Mouse (Mus musculus): ENCODE measurements around the gene Itga6. TPM values are rescaled to one million over a fixed set of nuclear protein-coding genes. Genes with fewer than 3 reads are reported as not detected.

Gene Itga6
- polyA plus RNA-seq, 1 experiment, result 14.9 TPM

DNA sequence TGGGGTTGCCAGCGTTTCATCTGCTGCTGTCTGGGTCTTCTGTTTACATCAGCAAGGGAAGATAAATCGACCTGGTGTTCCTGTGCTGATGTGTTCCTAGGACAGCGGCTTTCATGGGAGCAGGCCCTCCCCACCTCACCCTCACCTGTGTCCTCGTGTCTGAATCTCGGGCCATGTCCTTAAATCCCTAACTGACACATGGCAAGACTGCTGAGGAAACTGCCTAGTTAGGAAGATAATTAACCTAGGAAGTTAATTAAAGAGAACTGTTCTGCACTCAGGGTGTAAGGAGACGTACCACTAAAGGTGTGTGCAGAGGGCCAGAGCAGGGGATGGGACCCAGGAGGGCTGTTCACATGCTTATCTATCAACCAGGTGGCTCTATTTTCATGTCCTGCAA lies 48.7 kb downstream of the Itga6 start:
- H3K27ac ChIP-seq (replicated peaks; ENCODE audit: low read depth, low read length), result no peak overlapping the region
- peaks cover 42% of the 10 kb centered on the region for H3K4me1 ChIP-seq (ENCODE audit: control insufficient read depth, insufficient read depth, insufficient read length, low read length)
- H3K4me3 ChIP-seq (ENCODE audit: insufficient read depth, low read depth, low read length), result no peak overlapping the region

DNA sequence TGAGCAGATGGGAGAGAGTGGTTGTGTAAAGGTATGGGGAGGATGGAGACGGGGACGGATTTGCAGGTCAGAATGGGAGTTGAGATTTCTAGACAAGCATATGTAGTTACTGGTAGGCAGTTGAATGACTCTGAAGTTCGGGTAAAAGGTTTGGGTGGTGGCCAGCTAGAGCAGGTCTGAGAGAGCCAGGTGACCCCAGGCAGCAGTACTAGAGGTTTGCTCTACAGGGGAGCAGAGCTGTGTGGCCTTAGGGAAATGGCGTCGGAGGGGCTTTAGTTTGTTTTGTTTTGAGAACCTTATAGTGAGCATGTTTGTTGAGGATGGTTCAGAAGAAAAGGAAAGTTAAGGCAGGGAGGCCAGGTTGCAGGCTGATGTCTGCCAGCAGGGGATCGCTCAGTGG lies 51.4 kb downstream of the Itga6 start:
- H3K4me1 ChIP-seq (ENCODE audit: control insufficient read depth, insufficient read depth, insufficient read length, low read length), result peaks cover 47% of the 10 kb centered on the region
- no peak overlapping the region for H3K4me3 ChIP-seq (ENCODE audit: insufficient read depth, low read depth, low read length)
- H3K27ac ChIP-seq (replicated peaks; ENCODE audit: low read depth, low read length), result no peak overlapping the region

DNA sequence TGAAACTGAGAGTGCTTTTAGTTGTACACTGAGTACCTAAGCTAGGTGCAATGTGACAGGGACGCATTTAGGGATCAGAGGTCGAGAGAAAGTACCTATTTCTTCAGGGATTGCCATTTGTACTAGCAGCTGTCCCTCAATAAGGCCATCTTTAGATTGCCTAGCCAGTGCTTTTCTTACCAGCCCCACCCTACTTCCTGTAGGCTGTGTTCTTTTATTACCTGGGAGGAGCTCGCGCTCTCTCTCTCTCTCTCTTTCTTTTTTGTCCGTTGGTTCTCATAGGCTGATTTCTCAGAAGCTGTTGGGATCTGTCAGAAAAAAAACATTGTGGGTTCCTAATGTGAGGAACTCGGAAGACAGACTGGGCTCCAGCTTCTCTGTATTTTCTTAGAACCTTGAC lies 55.4 kb downstream of the Itga6 start:
- Histone ChIP-seq H3K27ac (replicated peaks; ENCODE audit: low read depth, low read length) (peak overlapping the region; percentile 66), H3K4me3 (ENCODE audit: insufficient read depth, low read depth, low read length) (no peak overlapping the region), H3K4me1 (ENCODE audit: control insufficient read depth, insufficient read depth, insufficient read length, low read length) (peaks cover 38% of the 10 kb centered on the region)

DNA sequence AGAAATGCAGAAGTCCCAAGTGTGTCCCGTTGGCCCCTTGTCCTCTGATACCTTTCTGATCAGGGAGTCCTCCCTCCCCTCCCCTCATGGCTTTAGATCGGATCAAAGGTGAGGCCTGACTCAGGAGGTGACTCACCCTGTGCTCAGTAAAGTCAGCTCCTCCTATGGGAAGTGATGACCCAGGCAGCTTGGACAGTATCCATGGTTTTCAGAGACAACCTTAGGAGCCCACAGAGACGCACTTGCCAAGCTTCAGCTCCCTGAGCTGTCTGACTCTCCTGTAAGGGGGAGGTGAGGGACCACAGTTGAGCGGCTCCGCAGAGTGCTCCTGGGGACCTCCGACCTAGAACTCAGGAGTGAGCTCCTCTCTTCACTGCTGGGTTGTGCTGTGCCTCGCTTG lies 56.3 kb downstream of the Itga6 start:
- Histone ChIP-seq H3K4me1 (ENCODE audit: control insufficient read depth, insufficient read depth, insufficient read length, low read length) (peaks cover 40% of the 10 kb centered on the region), H3K4me3 (ENCODE audit: insufficient read depth, low read depth, low read length) (0 out of 2 replicates have a peak overlapping the region, but pooled peaks have one; percentile 2), H3K27ac (replicated peaks; ENCODE audit: low read depth, low read length) (peak overlapping the region; percentile 66)

DNA sequence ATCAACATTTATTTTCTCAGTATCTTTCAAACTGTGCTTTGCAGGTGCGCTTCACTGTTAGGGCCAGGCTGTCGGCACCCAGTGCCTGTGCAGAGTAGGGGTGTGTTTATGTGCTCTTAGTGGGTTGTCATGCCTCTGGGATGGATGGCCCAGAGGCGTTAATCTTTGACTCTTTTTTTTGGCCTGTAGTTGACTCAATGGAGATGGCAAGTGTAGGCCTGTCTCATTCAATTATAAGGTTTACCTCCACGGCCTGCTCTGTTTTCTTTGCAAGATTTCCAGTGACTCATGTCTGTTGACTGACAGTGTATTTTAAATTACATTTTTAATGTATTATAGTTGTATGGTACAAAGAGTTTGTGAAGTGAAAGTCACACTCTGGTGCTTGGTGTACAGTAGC lies 56.7 kb downstream of the Itga6 start:
- Histone ChIP-seq H3K27ac (replicated peaks; ENCODE audit: low read depth, low read length) (peak overlapping the region; percentile 56), H3K4me1 (ENCODE audit: control insufficient read depth, insufficient read depth, insufficient read length, low read length) (peaks cover 39% of the 10 kb centered on the region), H3K4me3 (ENCODE audit: insufficient read depth, low read depth, low read length) (0 out of 2 replicates have a peak overlapping the region, but pooled peaks have one; percentile 2)

DNA sequence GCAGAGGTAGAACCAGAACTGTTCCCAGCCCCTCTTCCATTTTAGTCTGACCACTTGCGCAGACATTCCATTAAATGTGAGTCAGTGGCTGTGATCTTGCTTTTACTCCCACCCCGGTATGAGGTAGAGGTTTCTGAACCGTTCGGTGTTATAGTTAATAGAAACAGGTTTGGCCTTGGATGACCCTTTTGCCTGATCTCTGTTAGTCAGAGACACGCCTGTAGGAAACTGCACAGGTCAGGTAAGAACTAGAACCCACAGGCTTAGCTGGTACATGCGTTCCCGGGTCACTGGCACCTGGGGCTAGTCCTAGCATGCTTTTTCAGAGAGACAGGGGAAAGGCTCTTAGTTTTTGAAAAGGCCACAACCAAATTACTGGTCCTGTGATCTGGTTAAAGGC lies 59.7 kb downstream of the Itga6 start:
- H3K4me3 ChIP-seq (ENCODE audit: insufficient read depth, low read depth, low read length), result no peak overlapping the region
- H3K4me1 ChIP-seq (ENCODE audit: control insufficient read depth, insufficient read depth, insufficient read length, low read length), result peaks cover 48% of the 10 kb centered on the region
- H3K27ac ChIP-seq (replicated peaks; ENCODE audit: low read depth, low read length), result no peak overlapping the region

DNA sequence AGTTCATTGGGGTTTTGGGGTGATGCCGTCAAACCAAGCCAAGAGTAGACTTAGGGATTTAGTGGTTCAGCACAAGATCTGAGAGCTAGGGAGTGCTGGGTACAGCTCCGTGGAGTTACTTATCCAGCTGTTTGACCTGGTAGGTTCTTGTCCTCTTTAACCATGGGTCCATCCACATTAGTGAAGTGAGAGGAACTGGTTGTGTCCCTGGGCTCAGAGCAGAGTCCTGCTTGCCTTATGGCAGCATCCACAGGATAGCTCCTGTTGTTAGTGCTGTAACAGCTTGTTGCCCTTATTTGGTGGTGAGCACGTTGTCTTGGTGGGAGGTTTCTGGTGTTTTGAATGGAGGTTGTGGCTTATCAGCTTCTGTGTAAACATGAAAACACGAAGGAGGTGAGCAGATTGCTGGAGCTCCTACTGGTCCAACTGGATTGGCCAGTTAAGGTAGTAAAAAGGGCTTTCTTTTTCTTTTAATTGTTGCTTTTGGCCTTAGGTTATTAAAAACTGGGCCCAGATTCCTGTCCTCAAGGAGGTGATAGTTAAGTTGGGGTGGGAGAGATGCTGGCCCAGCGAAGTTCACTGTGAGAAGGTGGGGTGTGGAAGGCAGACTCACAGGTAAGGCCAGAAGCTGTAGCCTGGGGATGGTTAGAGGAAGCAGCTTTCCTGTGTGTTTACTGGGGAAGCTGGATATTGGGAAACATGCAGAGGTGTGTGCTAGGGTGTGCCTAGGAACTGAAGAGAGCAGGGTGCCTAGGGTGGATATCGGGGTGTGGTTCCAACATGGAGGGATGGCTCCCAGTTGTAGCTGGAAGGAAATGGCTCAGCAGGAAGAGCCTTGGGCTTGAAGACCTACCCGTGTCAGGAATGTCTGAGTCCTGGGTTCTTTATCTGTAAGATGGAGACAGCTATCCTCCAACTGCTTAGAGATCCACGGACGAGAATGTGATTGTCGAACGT lies 60.5 kb downstream of the Itga6 start:
- no peak overlapping the region for H3K4me3 ChIP-seq (ENCODE audit: insufficient read depth, low read depth, low read length)
- H3K4me1 ChIP-seq (ENCODE audit: control insufficient read depth, insufficient read depth, insufficient read length, low read length), result peaks cover 47% of the 10 kb centered on the region
- peak overlapping the region; percentile 8 for H3K27ac ChIP-seq (replicated peaks; ENCODE audit: low read depth, low read length)

DNA sequence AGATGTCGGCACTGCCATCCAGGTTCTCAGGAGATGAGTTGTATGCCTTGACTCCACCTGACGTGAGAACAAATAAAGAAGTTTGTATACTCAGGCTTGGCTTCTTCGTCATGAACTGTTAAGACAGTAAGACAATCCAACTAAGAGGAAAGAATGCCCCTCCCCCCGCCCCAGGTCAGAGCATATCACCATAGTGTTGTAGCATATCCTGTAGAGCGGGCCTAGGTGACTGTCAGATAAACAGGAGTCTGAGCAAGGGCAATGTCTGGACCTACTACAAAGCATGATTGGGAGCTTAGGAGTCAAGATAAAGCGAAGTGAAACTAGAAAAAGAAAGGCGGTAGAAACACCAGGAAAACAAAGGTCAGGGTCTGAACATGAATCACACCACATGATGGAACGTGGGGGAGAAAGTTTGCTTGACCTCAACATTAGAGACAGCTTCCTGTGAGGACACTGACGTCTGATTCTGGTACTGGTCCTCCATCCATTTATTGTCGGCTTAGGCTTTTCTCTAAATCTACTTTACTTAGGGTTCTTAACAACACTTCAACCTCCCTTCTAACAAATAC lies 64.0 kb downstream of the Itga6 start:
- H3K4me1 ChIP-seq (ENCODE audit: control insufficient read depth, insufficient read depth, insufficient read length, low read length), result peaks cover 51% of the 10 kb centered on the region
- H3K4me3 ChIP-seq (ENCODE audit: insufficient read depth, low read depth, low read length), result no peak overlapping the region
- H3K27ac ChIP-seq (replicated peaks; ENCODE audit: low read depth, low read length), result no peak overlapping the region

DNA sequence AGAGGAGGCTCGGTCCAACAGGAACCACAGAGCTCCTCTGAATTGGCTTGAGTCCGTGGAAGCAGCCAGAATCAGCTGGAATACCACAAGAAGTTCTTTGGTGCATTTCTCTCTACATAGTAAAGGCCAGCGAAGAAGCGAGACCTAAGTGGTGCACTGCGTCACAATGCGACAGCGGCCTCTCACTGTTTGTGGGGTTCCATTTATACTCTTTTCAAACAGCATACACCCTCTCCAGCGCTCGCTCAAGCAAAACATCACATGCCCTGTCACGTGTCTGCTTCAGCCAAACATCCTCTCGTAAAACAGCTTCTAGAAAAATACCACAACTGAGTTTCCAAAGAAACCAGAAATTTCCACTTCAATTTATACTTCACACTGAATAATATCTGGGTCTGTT lies 64.6 kb downstream of the Itga6 start:
- H3K4me3 ChIP-seq (ENCODE audit: insufficient read depth, low read depth, low read length), result no peak overlapping the region
- no peak overlapping the region for H3K27ac ChIP-seq (replicated peaks; ENCODE audit: low read depth, low read length)
- peaks cover 56% of the 10 kb centered on the region for H3K4me1 ChIP-seq (ENCODE audit: control insufficient read depth, insufficient read depth, insufficient read length, low read length)

DNA sequence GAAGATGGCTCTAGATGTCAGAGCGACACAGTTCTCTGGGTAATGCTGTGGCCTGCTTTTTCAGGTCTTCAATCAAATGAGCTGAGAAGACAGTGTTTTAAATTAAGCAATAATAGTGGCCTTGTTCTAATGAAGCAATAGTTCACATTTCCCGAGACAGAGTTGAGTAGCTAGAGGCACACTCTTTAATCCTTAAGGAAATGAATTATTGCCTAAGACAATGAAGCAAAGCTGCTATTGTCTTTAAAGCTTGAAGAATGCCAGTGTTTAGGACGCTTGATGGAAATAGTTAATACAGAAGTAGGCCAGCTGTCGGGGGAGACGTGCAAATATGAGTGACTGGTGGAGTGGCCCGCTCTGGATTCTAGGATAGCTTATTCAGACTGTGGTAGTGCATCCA lies 65.5 kb downstream of the Itga6 start:
- H3K27ac ChIP-seq (replicated peaks; ENCODE audit: low read depth, low read length), result peak overlapping the region; percentile 61
- no peak overlapping the region for H3K4me3 ChIP-seq (ENCODE audit: insufficient read depth, low read depth, low read length)
- H3K4me1 ChIP-seq (ENCODE audit: control insufficient read depth, insufficient read depth, insufficient read length, low read length), result peaks cover 53% of the 10 kb centered on the region

DNA sequence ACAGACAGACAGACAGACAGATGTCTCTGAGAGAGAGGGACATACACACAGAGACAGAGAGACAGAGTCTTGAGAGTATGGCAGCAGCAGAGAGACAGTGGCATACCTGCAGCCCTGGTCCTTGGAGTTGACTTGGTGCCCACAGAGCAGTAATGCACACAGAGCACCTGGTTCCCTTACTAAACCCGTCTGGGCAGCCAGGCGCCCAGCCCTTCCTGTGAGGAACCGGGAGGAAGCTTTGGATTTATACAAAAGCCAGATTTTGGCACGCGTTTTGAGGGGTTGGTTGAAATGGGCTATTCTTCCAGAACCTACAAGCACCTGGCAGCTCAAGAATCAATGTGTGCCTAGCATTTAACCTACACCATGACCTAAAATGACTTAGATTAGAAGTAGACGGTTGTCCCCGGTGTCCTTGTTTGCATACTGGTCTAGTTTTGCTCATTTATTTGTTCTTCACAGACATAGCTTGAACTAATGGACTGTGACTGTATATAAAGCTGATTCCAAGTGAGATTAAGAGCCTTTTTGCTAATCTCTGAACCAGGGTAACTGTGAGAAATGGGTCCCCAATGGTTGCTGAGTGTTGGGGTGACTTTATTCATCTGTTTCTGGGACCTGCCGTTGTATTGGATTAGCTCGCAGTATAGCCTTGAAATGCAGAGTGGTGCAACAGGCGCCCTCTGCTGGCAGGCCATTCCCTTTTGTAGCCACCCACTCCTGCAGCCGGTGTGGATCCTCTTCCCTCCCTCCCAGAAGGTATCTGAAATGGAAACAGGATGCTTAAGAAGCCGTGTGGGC lies 67.0 kb downstream of the Itga6 start:
- H3K4me1 ChIP-seq (ENCODE audit: control insufficient read depth, insufficient read depth, insufficient read length, low read length), result peaks cover 43% of the 10 kb centered on the region
- H3K4me3 ChIP-seq (ENCODE audit: insufficient read depth, low read depth, low read length), result no peak overlapping the region
- peak overlapping the region; percentile 61 for H3K27ac ChIP-seq (replicated peaks; ENCODE audit: low read depth, low read length)

DNA sequence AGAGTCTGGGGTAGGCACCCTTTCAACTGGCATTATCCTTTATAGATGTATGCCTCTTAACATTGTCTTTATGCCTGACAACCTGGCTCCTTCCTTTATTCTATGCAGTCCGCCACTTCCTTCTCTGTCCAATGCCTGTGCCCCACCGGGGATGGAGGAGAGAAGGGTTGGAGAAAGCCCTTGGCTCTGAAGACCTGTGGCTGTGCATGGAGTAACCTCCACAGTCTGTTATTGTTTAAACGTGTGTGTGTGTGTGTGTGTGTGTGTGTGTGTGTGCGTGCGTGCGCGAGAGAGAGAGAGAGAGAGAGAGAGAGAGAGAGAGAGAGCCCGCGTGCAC lies 67.6 kb downstream of the Itga6 start:
- no peak overlapping the region for H3K4me3 ChIP-seq (ENCODE audit: insufficient read depth, low read depth, low read length)
- peak overlapping the region; percentile 35 for H3K27ac ChIP-seq (replicated peaks; ENCODE audit: low read depth, low read length)

DNA sequence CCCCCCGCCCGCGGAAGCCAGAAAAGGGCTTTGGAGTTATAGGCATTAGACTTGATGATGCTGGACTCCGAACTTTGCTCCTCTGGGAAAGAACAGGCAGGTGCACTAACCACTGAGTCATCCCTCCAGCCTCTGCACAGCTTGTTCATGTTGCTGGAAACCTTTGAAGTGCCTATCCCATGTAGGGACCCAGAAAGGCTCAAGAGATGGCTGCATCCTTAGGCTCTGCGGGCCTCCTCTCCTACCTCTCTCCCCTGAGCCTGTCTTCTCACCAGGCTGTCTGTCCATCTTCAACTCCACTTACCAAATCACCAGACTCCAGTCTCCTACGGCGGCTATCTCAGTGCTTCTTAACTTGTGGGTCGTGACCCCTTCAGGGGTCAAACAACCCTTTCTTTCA lies 68.0 kb downstream of the Itga6 start:
- Histone ChIP-seq H3K4me1 (ENCODE audit: control insufficient read depth, insufficient read depth, insufficient read length, low read length) (peaks cover 35% of the 10 kb centered on the region), H3K27ac (replicated peaks; ENCODE audit: low read depth, low read length) (no peak overlapping the region)

More for the DNA sequence above, 67.6 kb downstream of the Itga6 start:
- H3K4me1 ChIP-seq (ENCODE audit: control insufficient read depth, insufficient read depth, insufficient read length, low read length), result peaks cover 39% of the 10 kb centered on the region

DNA sequence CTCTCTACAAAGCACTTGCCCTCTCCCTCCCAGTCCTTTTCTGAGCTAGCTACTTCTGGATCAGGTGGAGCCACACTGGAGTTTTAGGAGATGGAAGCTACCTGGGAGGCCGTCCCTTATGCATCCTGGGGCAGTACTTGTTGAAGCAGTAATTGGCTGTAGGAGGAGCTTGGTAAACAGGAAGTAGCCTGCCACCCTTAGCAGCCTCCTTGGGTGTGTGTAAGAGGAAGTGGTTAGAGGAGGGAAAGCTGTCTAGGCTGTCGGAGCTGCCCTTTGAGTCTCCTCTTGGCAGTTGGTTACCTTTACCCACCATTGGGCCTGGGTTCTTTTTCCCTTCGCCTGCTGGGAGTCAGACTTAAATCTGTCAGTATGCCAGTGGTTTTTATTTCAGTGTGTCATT lies 68.6 kb downstream of the Itga6 start:
- Histone ChIP-seq H3K27ac (replicated peaks; ENCODE audit: low read depth, low read length) (peak overlapping the region; percentile 63), H3K4me1 (ENCODE audit: control insufficient read depth, insufficient read depth, insufficient read length, low read length) (peaks cover 31% of the 10 kb centered on the region), H3K4me3 (ENCODE audit: insufficient read depth, low read depth, low read length) (no peak overlapping the region)

More for the DNA sequence above, 68.0 kb downstream of the Itga6 start:
- no peak overlapping the region for H3K4me3 ChIP-seq (ENCODE audit: insufficient read depth, low read depth, low read length)

DNA sequence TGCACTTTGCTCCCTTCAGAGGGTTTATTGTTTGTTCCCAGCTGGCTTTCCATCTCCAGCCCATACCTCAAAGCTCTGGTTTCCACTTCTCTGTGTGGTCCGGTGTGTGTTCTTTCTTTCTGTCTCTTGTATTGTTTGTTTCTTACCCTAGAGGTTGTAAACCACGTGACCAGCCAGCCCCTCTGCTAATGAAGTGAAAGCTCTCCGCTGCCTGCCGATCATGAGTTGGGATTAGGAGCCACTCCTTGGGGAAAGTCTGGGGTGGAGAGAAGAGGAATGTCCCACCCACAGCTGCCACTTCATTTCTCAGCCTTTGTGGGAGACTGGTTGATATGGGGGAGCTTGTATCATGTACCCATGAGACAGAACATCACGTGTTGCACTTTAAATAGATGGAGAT lies 69.9 kb downstream of the Itga6 start:
- Histone ChIP-seq H3K27ac (replicated peaks; ENCODE audit: low read depth, low read length) (no peak overlapping the region), H3K4me1 (ENCODE audit: control insufficient read depth, insufficient read depth, insufficient read length, low read length) (peaks cover 25% of the 10 kb centered on the region), H3K4me3 (ENCODE audit: insufficient read depth, low read depth, low read length) (no peak overlapping the region)
